Mouse (Mus musculus): ENCODE data around the gene Dnajb3.
A peak's percentile ranks its signal among the peaks of the same experiment; 100 is the strongest.

Dnajb3 gene

GRCm38 (mm10) chr1:88205294-88205922, at the start of gene Dnajb3:
TSS of gene Dnajb3 (minus strand) at chr1:88205782.
- DNase-seq (ENCODE audit: low read depth, low spot score), result peak; percentile 94

GRCm38 (mm10) chr1:88254793-88255465, 49.3 kb upstream of the Dnajb3 start:
- DNase-seq (ENCODE audit: low read depth, low spot score), result no peak

- DNase-seq (ENCODE audit: low read depth, low spot score), result no peak
Measured at GRCm38 (mm10) chr1:88253540-88253939, 48.0 kb upstream of the Dnajb3 start.

GRCm38 (mm10) chr1:88253106-88253505, 47.5 kb upstream of the Dnajb3 start:
- DNase-seq (ENCODE audit: low read depth, low spot score), result no peak

- no peak for DNase-seq (ENCODE audit: low read depth, low spot score)
Measured at GRCm38 (mm10) chr1:88250023-88250422, 44.4 kb upstream of the Dnajb3 start.

GRCm38 (mm10) chr1:88249596-88249995, 44.0 kb upstream of the Dnajb3 start:
- no peak for DNase-seq (ENCODE audit: low read depth, low spot score)

GRCm38 (mm10) chr1:88248658-88249057, 43.1 kb upstream of the Dnajb3 start:
- DNase-seq (ENCODE audit: low read depth, low spot score), result no peak

GRCm38 (mm10) chr1:88247660-88248059, 42.1 kb upstream of the Dnajb3 start:
- DNase-seq (ENCODE audit: low read depth, low spot score), result no peak

GRCm38 (mm10) chr1:88246386-88246785, 40.8 kb upstream of the Dnajb3 start:
- no peak for DNase-seq (ENCODE audit: low read depth, low spot score)

GRCm38 (mm10) chr1:88245881-88246280, 40.3 kb upstream of the Dnajb3 start:
- DNase-seq (ENCODE audit: low read depth, low spot score), result no peak

- no peak for DNase-seq (ENCODE audit: low read depth, low spot score)
Measured at GRCm38 (mm10) chr1:88243861-88244260, 38.3 kb upstream of the Dnajb3 start.

- no peak for DNase-seq (ENCODE audit: low read depth, low spot score)
Measured at GRCm38 (mm10) chr1:88240579-88240978, 35.0 kb upstream of the Dnajb3 start.

- no peak for DNase-seq (ENCODE audit: low read depth, low spot score)
Measured at GRCm38 (mm10) chr1:88240072-88240471, 34.5 kb upstream of the Dnajb3 start.

- DNase-seq (ENCODE audit: low read depth, low spot score), result no peak
Measured at GRCm38 (mm10) chr1:88238771-88239170, 33.2 kb upstream of the Dnajb3 start.

GRCm38 (mm10) chr1:88237311-88237710, 31.7 kb upstream of the Dnajb3 start:
- DNase-seq (ENCODE audit: low read depth, low spot score), result no peak

GRCm38 (mm10) chr1:88235894-88236415, 30.4 kb upstream of the Dnajb3 start:
- no peak for DNase-seq (ENCODE audit: low read depth, low spot score)

GRCm38 (mm10) chr1:88235046-88235893, 29.7 kb upstream of the Dnajb3 start:
- DNase-seq (ENCODE audit: low read depth, low spot score), result no peak

GRCm38 (mm10) chr1:88234646-88235045, 29.1 kb upstream of the Dnajb3 start:
- DNase-seq (ENCODE audit: low read depth, low spot score), result no peak

GRCm38 (mm10) chr1:88234248-88234610, 28.6 kb upstream of the Dnajb3 start:
- no peak for DNase-seq (ENCODE audit: low read depth, low spot score)

- DNase-seq (ENCODE audit: low read depth, low spot score), result no peak
Measured at GRCm38 (mm10) chr1:88233421-88234247, 28.1 kb upstream of the Dnajb3 start.

GRCm38 (mm10) chr1:88232664-88233380, 27.2 kb upstream of the Dnajb3 start:
- DNase-seq (ENCODE audit: low read depth, low spot score), result no peak
